Mouse (Mus musculus) regulatory T cell (primary cell): ENCODE data around the gene Nwd2.

ENCODE experiments used
- in situ Hi-C: fragments of 300-600 bp; cut with MboI, MseI; formaldehyde crosslinking; loops from one replicate; pipeline ENCODE4 v1.15.1; 2025; ENCODE audit warnings: high pct_unique_total_duplicates

Gene Nwd2

DNA sequence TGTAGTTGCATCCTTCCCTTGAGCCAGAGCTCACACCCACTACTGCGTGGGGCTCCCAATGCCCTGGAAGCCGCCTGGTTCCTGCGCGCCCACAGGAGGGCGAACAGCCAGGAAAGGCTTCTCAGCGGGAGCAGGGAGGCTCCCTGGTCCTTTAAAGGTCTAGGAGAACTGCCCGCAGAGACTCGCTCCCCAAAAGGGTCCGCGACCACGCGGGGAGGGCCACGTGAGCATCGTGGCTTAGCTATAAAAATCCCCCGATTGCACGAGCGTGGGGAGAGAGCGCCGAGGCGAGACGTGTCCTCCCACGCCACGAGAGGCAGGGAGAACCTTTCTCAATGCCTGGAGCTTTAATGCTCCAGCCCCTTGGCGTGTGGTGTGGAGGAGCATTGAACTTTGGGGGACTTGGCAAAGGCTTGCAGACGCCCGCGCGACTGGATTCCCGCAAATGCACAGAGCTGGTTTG is at the start of gene Nwd2:
TSS of gene Nwd2 (plus strand) at position 33 of the 463 bp plus-strand sequence.
- in situ Hi-C loops = no loop called here

DNA sequence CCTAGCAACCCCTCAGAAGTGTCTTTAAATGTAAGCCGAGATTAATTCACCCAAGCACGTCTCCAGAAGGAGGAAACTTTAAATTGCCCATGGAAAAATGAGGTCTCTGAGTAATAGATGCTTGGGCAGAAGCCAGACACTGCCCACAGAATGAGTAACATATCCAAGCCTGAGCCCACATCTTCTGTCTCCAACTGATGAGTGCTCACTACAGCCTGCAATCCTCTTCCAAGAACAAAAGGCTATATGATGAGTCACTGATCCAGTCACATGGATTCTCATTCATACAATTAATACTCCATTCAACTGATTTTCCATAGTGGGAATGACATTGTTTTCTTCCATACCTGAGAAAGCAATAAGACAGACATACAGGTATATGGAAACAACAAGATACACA is 41.5 kb upstream of the Nwd2 start:
- in situ Hi-C loops = no loop called here

- in situ Hi-C loops = no loop called here
These were observed 31.9 kb upstream of the Nwd2 start for GRCm38 (mm10) chr5:63616792-63617668.

- in situ Hi-C loops = no loop called here
These were observed 24.8 kb upstream of the Nwd2 start for GRCm38 (mm10) chr5:63624123-63624522.

DNA sequence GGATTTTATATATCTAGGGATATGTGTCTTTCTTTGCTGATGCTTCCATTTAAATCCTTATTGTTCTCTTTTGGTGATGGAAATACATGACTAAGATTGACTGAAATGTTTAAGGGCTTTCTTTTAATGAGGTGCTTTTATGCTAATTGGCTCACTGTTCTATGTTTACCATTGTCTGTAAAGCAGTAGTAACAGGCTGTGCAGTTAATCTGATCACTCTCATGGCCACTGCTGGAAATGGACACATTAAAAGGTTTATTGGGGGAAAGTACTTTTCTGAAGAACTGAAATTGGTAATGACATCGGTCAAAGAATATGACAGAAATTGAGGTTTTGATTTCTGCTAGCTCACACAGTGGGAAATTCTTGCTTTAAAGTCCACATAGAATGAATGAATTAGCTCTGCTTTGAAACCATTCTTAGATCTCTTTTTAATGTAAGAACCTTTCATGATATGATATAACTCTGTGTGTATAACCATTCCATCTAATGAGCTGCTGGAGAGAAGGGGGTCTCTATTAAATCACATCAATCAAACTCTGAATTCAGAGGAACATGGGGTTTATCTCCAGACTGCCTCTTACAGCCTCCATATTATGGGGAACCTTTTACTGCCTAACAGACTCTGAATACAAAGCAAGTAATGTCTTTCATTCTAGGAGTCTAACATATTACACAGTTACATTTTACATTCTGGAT is 20.9 kb upstream of the Nwd2 start:
- in situ Hi-C loops = no loop called here

DNA sequence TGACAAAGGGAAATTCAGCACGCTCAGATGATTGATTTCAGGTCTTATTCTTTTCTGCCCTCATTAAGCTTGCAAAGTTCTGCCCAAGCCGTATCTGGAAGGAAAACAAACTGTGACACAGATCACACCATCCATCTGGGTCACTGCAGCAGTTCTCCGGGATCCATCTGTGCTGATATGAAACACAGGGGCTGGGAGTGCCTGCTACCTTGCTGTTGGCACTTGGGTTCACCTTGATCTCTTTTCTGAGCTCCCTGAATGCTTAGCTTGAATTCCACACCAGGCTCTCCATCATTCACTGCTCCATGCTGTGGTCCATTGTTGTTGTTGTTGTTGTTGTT is 20.4 kb upstream of the Nwd2 start:
- in situ Hi-C loops = no loop called here

DNA sequence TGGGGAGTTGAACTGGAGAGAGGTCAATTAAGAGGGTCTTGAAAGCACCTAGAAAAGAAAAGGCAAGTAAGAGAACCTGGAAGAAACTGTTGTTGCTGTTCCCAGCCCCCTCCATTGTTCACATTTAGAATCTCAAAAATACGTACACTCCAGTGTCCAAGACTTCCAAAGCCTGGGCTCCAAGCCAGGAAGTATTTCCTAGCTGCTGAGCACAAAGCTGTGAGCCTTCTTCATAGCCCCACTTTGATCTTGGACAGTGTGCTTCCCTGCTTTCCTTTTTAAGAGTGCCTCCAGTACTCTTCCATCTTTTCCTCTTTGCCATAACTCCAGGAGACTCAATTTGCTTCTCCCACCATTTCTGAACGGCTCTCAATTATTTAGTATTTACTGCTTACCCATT is 14.3 kb upstream of the Nwd2 start:
- in situ Hi-C loops = no loop called here

DNA sequence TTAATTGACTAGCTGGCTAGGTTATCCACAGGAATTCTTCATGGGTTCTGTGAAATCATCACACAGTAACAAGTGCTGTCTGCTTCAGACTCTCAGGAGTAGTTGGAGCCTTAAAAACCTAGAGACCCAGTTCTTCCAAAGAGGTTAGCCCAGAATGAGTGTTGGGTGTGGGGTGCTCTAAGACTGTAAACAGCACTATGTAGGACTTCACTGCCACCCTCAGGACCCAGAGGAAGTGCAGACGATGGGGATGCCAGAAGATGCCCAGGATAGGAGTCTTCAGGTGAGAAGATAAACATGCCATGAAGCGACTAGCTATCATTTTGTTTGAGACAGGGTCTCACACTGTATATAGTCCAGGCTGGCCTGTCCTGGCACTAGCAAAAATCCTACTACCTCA is 715 bp upstream of the Nwd2 start:
- in situ Hi-C loops = no loop called here

GRCm38 (mm10) chr5:63649533-63650464 is 897 bp downstream of the Nwd2 start:
- in situ Hi-C loops = no loop called here

- in situ Hi-C loops = no loop called here
These were observed 2.9 kb downstream of the Nwd2 start for GRCm38 (mm10) chr5:63651813-63652212.

DNA sequence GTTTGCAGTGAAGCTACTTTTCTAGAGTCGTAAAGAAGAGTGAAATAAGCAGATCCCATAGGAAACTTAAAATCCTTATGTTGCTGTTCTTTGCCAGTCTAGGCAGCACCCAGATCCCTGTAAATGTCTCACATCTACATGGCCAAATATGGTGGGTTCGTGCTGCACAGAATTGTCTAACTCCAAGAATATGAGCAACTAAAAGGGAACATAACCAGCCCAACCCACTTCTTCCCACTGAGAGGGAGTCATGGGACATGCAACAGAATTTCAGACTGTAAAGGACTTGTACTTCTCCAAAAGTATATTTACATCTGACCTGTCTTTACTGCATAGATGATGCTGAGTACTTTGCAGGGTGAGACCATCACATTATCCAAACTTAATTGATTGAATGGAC is 3.8 kb downstream of the Nwd2 start:
- in situ Hi-C loops = no loop called here

- in situ Hi-C loops = no loop called here
These were observed 18.0 kb downstream of the Nwd2 start for GRCm38 (mm10) chr5:63666884-63667283.

GRCm38 (mm10) chr5:63675934-63676333 is 27.0 kb downstream of the Nwd2 start:
- in situ Hi-C loops = no loop called here

DNA sequence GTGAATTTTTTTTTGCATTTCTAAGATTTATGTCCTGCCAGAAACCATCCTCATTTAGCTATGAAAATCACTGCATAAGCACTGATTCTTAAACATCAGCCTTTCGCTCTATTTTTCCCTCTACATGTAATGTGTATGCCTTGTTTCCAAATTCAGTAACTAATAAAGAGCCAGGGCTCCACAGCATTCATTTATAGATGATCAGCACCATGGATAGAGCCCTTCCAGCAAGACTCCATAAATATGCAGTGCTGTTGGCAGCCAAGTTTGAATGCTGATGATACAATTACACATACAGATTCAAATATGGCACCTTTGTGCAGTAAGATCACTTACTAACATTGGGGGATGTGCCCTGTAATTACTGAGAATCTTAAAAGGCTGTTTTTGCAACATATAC is 40.2 kb downstream of the Nwd2 start:
- in situ Hi-C loops = no loop called here

DNA sequence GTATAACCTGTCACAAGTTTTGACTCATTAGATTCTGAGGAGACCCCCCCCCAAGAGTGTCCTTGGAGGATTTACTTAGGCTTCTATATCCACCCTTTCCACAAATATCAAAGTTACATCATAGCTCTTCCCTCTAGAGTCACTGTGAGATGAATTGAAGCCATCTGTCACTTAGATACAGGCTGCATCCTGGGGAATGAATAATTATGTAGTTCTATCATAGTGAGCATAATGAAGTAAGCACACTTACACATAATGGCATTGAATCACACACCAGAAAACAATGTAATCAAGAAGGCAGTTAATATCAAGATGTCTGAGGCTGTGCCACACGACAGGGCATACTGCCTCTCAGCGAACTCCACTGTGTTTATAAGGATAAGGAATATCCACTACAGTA is 47.9 kb downstream of the Nwd2 start:
- in situ Hi-C loops = no loop called here

- in situ Hi-C loops = no loop called here
These were observed 48.3 kb downstream of the Nwd2 start for GRCm38 (mm10) chr5:63697196-63697595.

GRCm38 (mm10) chr5:63728955-63729354 is 80.1 kb downstream of the Nwd2 start:
- in situ Hi-C loops = no loop called here

GRCm38 (mm10) chr5:63735521-63735920 is 86.6 kb downstream of the Nwd2 start:
- in situ Hi-C loops = no loop called here

- in situ Hi-C loops = no loop called here
These were observed 94.5 kb downstream of the Nwd2 start for GRCm38 (mm10) chr5:63743426-63743825.

- in situ Hi-C loops = no loop called here
These were observed 99.4 kb downstream of the Nwd2 start for GRCm38 (mm10) chr5:63748299-63748698.

DNA sequence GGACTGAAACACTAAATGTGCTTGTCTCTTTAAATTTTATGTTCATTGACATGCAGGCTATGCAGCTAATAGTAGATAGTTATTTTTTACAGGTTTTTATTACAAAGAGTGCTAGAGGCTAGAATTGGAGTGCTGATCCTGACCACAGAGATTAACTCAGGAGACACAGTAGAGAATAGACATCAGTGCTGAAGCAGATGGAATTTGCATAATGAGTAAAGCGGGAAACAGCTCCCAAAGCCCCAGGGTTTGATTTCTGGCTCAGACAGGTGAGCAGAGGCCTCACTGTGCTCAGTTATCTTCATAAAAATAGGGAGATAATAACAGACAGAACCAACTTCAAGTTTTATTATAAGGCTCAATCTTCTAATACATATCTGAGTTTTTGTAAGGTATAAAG is 99.9 kb downstream of the Nwd2 start:
- in situ Hi-C loops = no loop called here
